In the genomic region with DNA sequence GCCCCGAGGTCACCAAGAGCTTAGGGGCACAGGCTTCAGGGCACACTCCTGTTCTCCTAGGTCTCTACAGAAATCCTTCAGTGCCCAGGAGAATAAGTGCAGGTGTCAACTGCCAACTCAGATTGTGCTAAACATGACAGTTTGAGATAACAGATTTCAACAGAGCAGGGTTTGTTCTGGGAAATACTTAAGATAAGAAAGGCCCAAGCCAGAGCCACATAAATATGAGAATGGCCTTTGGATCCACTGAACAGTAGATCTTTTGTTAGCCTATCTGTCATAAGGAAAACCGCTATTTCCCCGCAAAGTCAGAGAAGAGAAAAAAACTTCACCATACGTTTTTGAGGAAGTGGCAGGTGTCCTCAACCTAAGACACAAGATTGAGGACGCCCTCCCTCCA, we compare ENCODE assay signal across 1 mouse cellular context.
TF ChIP-seq lines count a peak whose summit lies in the region.

No protein-coding gene starts in this region.

TF ChIP-seq in MEL, 35 proteins besides CTCF, POLR2A, EP300 and RAD21 (continued from another document):
- TF ChIP-seq MAX (IDR thresholded peaks at IDR 0.05; ENCODE audit: low read length) (no peak), ZNF384 (IDR thresholded peaks at IDR 0.05; ENCODE audit: low read depth, low read length) (peak; percentile 61), POLR2AphosphoS2 (IDR thresholded peaks at IDR 0.05; ENCODE audit: low read length) (no peak), ETS1 (IDR thresholded peaks at IDR 0.05; ENCODE audit: low read depth, low read length) (peak; percentile 74), JUND (IDR thresholded peaks at IDR 0.05; ENCODE audit: low read depth, low read length) (no peak), MYB (IDR thresholded peaks at IDR 0.05; ENCODE audit: low read depth, low read length) (peak; percentile 80), RCOR1 (IDR thresholded peaks at IDR 0.05; ENCODE audit: low read depth, low read length) (peak; percentile 97), GATA1 (IDR thresholded peaks at IDR 0.05; ENCODE audit: low read depth, low read length) (peak; percentile 74), NRF1 (IDR thresholded peaks at IDR 0.05; ENCODE audit: insufficient read depth, low read depth, low read length, poor library complexity, severe bottlenecking) (no peak), TAL1 (IDR thresholded peaks at IDR 0.05; ENCODE audit: low read length) (peak; percentile 56), SIN3A (IDR thresholded peaks at IDR 0.05; ENCODE audit: low read length) (peak; percentile 58; the same call in 1 of the 2 replicates), TCF12 (IDR thresholded peaks at IDR 0.05; ENCODE audit: low read depth, low read length) (peak; percentile 92), BHLHE40 (IDR thresholded peaks at IDR 0.05; ENCODE audit: borderline replicate concordance, low read depth, low read length) (0 out of 2 replicates have a peak, but pooled peaks have one; percentile 37), MXI1 (IDR thresholded peaks at IDR 0.05; ENCODE audit: low read depth, low read length) (peak; percentile 72; the same call in 1 of the 2 replicates)
